Mouse (Mus musculus) left cerebral cortex, postnatal 25 days (tissue): ENCODE results near the gene Dhh. TPM values are rescaled to one million over a fixed set of nuclear protein-coding genes. Genes with fewer than 3 reads are reported as not detected.

ENCODE experiments used
- DNase-seq, 2 experiments: peaks; one replicate each; pipeline ENCODE4 v3.0.0; 2022; ENCODE audit warnings: low spot score in 2 of 2, mixed read lengths in 1 of 2
- intact Hi-C: fragments of 180-260 bp; cut with DNase I; formaldehyde crosslinking; loops from one replicate; pipeline ENCODE4 v1.15.1; 2025
- total RNA-seq, 2 experiments: library from RNA; stranded (reverse); gene quantifications; 2 replicates each; pipeline ENCODE4 v1.2.3; 2021

The Dhh gene
- total RNA-seq, 2 experiments from 2014 or later, result 0.37 to 0.41 TPM

- DNase-seq, result no peak
- intact Hi-C loops, result no loop called here
Measured at GRCm38 (mm10) chr15:98861701-98862410, 36.5 kb downstream of the Dhh start.

- DNase-seq, result no peak
- intact Hi-C loops, result no loop called here
Measured at GRCm38 (mm10) chr15:98860921-98861320, 37.4 kb downstream of the Dhh start.

GRCm38 (mm10) chr15:98859319-98860043, 38.9 kb downstream of the Dhh start:
- intact Hi-C loops, result no loop called here
- DNase-seq, result no peak

- intact Hi-C loops, result no loop called here
- DNase-seq, result no peak
Measured at GRCm38 (mm10) chr15:98854214-98854613, 44.1 kb downstream of the Dhh start.

- DNase-seq, result no peak
- intact Hi-C loops, result no loop called here
Measured at GRCm38 (mm10) chr15:98853161-98853937, 45.0 kb downstream of the Dhh start.

GRCm38 (mm10) chr15:98852733-98853132, 45.6 kb downstream of the Dhh start:
- intact Hi-C loops, result no loop called here
- no peak for DNase-seq

- DNase-seq, result no peak
- intact Hi-C loops, result no loop called here
Measured at GRCm38 (mm10) chr15:98852071-98852470, 46.3 kb downstream of the Dhh start.

GRCm38 (mm10) chr15:98851229-98851818, 47.0 kb downstream of the Dhh start:
- DNase-seq, result no peak
- intact Hi-C loops, result no loop called here

GRCm38 (mm10) chr15:98850668-98851067, 47.7 kb downstream of the Dhh start:
- DNase-seq, result no peak
- intact Hi-C loops, result no loop called here

- no peak for DNase-seq
Measured at GRCm38 (mm10) chr15:98849956-98850600, 48.3 kb downstream of the Dhh start.

GRCm38 (mm10) chr15:98849165-98849564, 49.2 kb downstream of the Dhh start:
- DNase-seq, result no peak
- intact Hi-C loops, result no loop called here

More at GRCm38 (mm10) chr15:98849956-98850600, 48.3 kb downstream of the Dhh start:
- intact Hi-C loops, result no loop called here

GRCm38 (mm10) chr15:98846140-98846539, 52.2 kb downstream of the Dhh start:
- intact Hi-C loops, result no loop called here
- DNase-seq, result no peak

GRCm38 (mm10) chr15:98845149-98845548, 53.2 kb downstream of the Dhh start:
- no peak for DNase-seq
- intact Hi-C loops, result no loop called here

GRCm38 (mm10) chr15:98843595-98844223, 54.6 kb downstream of the Dhh start:
- DNase-seq, result no peak
- intact Hi-C loops, result no loop called here

Other genes with a start within 250 kb of the Dhh start
- gene Ddx23, start 235.6 kb downstream of the Dhh start, total RNA-seq, result 10 to 100 TPM; 69.4 to 75.8 TPM
- gene Rnd1, start 221.1 kb downstream of the Dhh start, total RNA-seq, result 10 to 100 TPM; 31.8 to 36.8 TPM
- gene Ccdc65, start 190.3 kb downstream of the Dhh start, total RNA-seq, result 10 to 100 TPM in 1 of 2 experiments, 1 to 10 TPM in 1; 9.8 to 11.4 TPM
- gene Fkbp11, start 170.3 kb downstream of the Dhh start, total RNA-seq, result 1 to 10 TPM; 1.4 to 2.3 TPM
- 100 to 1,000 TPM; 767 to 776 TPM for gene Arf3, start 135.3 kb downstream of the Dhh start, total RNA-seq
- gene Wnt10b, start 120.4 kb downstream of the Dhh start, total RNA-seq, result under 1 TPM; 0.37 to 0.62 TPM
- not detected for gene Wnt1, start 108.7 kb downstream of the Dhh start, total RNA-seq
- gene Ddn, start 89.0 kb downstream of the Dhh start, total RNA-seq, result 100 to 1,000 TPM; 829 to 842 TPM
- gene Prkag1, start 67.0 kb downstream of the Dhh start, total RNA-seq, result 10 to 100 TPM; 44.1 to 55.6 TPM
- gene Kmt2d, start 27.3 kb downstream of the Dhh start, total RNA-seq, result 10 to 100 TPM; 78.0 to 80.2 TPM
- gene Rhebl1, start 4.0 kb downstream of the Dhh start, total RNA-seq, result 10 to 100 TPM in 1 of 2 experiments, 1 to 10 TPM in 1; 8.2 to 11.6 TPM
- gene Lmbr1l, start 19.7 kb upstream of the Dhh start, total RNA-seq, result 10 to 100 TPM; 13.8 to 18.4 TPM
- gene Tuba1b, start 36.0 kb upstream of the Dhh start, total RNA-seq, result 100 to 1,000 TPM; 541 to 580 TPM
- gene Gm49450, start 55.0 kb upstream of the Dhh start, total RNA-seq, result not detected
- 1,000 to 10,000 TPM; 1,095 to 1,137 TPM for gene Tuba1a, start 55.2 kb upstream of the Dhh start, total RNA-seq
- gene Tuba1c, start 131.4 kb upstream of the Dhh start, total RNA-seq, result 10 to 100 TPM; 71.0 to 80.5 TPM
- gene Prph, start 156.6 kb upstream of the Dhh start, total RNA-seq, result 1 to 10 TPM; 1.4 to 1.6 TPM
- under 1 TPM; 0.69 TPM for gene Troap, start 176.0 kb upstream of the Dhh start, total RNA-seq
- not detected for gene C1ql4, start 189.3 kb upstream of the Dhh start, total RNA-seq
- under 1 TPM in 1 of 2 experiments, not detected in 1; 0.30 TPM for gene Dnajc22, start 194.6 kb upstream of the Dhh start, total RNA-seq
- gene Spats2, start 227.4 kb upstream of the Dhh start, total RNA-seq, result 10 to 100 TPM; 36.2 to 37.0 TPM